Mouse (Mus musculus) megakaryocyte, embryonic 14.5 days (primary cell): ENCODE results near the gene Gm17428.

Source experiments
- FLI1 ChIP-seq: IDR thresholded peaks from 2 replicates; pipeline ENCODE4 v1.6.1; 2012; ENCODE audit warnings: low read length, inconsistent platforms, mixed read lengths
- GATA1 ChIP-seq: IDR thresholded peaks from 3 replicates; pipeline ENCODE4 v1.6.1; 2012; ENCODE audit warnings: mixed read lengths, low read length, inconsistent platforms, borderline replicate concordance

DNA sequence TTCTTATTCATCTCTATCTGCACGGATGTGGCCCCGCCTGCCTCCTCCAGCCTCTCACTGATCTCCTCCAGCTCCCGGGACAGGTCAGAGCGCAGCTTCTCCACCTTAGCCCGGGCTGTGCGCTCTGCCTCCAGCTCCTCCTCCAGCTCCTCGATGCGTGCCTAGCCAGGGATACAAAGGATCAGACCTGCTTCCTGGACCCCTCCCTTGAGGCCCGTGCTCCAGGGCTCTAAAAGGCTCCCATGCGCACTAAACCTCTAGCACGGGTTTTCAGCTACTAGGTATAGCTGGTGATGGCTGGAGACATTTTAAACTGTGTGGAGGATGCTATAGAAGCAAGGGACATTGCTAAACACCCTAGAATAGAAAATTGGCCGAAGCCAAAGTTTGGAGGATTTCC lies 26.2 kb upstream of the Gm17428 start:
- no peak for TF ChIP-seq GATA1
- TF ChIP-seq FLI1: no peak
